Mouse (Mus musculus) testis, adult 2 months (tissue): Measurements from ENCODE around the gene Cib4.

ENCODE experiments used
- CTCF ChIP-seq: fragments of 200-500 bp; IDR thresholded peaks from 2 replicates; pipeline ENCODE4 v1.5.1; 2012; ENCODE audit warnings: low read depth, mild to moderate bottlenecking, inconsistent platforms, low read length, moderate library complexity; ENCODE audit not compliant: control insufficient read depth, insufficient read depth, insufficient replicate concordance
- POLR2A ChIP-seq: fragments of 200-500 bp; IDR thresholded peaks from 2 replicates; pipeline ENCODE4 v1.6.1; 2012; ENCODE audit warnings: low read depth, mild to moderate bottlenecking, inconsistent platforms, low read length, moderate library complexity; ENCODE audit not compliant: control insufficient read depth

DNA sequence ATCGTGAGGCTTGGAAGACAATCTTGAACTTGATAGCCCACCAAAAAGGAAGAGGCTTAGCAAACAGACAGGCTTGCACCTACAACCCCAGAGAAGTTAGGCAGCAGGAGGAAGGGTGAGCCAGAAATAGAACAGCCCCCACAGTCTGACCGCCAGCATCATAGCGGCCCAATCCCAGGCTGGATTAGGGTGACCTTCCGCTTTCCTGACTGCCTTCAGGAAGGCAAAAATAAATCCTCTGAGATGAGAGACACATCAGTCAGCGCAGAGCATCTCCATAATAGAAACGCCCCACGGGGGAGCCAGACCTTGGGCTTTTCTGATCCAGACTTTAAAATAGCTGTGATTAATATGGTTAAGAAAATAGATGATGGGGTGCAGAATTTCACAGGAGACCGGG lies 9.3 kb upstream of the Cib4 start:
- TF ChIP-seq CTCF (no peak), POLR2A (no peak)
